Mouse (Mus musculus): Measurements from ENCODE around the gene Bex4.

Gene Bex4

DNA sequence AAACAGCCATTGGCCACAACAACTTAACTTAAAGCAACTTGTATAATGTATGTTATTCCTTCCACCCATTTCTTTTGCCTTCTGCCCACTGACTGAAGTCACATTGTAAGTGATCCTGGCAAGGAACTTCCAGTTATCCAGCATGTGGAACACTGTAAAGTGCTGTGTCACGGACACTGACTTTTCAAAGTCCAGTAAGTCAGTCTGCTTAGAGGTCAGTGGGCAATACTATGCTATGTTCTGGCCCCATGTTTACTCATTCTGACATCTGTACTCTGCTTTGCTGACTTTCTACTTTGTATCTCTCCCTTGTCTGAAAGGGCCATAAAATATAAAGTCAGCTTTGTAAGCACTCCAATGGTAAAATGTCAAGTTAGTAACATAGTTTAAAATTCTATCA lies 44.3 kb downstream of the Bex4 start:
- no peak for DNase-seq (ENCODE audit: low spot score in 2 of 2)
